Mouse (Mus musculus) WW6 (cell line): Measurements from ENCODE around the gene Glb1l.

Experiments
- DNase-seq: peaks from one replicate; pipeline ENCODE4 v3.0.0-alpha.2; 2013; ENCODE audit warnings: low read depth, low spot score

Gene Glb1l

DNA sequence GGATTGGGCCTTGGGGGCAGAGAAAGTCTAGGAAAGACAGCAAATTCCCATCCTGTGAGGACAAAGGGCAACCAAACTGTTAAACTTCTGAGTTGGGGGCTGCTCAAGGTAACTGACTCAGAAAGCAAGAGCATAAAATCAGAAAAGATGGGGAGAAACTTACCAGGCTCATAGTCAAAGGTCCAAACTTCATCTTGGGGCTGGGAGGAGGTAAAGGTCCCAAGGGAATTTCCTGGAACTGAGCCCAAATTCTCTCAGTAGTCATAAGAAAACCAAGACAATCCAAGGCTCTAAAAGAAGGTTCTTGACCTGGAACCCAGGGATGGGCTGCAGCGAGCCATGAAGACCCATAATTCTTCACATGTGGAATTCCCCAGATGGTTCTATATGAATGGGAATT lies 9.4 kb downstream of the Glb1l start:
- DNase-seq: no peak

- no peak for DNase-seq
Observed at GRCm38 (mm10) chr1:75192452-75192851, 18.2 kb downstream of the Glb1l start.

- peak; percentile 95 for DNase-seq
Observed at GRCm38 (mm10) chr1:75191622-75192402, 18.8 kb downstream of the Glb1l start, which contains the start of the genes Ankzf1 and Atg9a. Gene Ankzf1, plus strand, starts transcription at chr1:75192151. Gene Atg9a, minus strand, starts transcription at chr1:75192196.

GRCm38 (mm10) chr1:75191258-75191621 lies 19.4 kb downstream of the Glb1l start:
- DNase-seq: no peak

GRCm38 (mm10) chr1:75190577-75190976 lies 20.0 kb downstream of the Glb1l start:
- no peak for DNase-seq

DNA sequence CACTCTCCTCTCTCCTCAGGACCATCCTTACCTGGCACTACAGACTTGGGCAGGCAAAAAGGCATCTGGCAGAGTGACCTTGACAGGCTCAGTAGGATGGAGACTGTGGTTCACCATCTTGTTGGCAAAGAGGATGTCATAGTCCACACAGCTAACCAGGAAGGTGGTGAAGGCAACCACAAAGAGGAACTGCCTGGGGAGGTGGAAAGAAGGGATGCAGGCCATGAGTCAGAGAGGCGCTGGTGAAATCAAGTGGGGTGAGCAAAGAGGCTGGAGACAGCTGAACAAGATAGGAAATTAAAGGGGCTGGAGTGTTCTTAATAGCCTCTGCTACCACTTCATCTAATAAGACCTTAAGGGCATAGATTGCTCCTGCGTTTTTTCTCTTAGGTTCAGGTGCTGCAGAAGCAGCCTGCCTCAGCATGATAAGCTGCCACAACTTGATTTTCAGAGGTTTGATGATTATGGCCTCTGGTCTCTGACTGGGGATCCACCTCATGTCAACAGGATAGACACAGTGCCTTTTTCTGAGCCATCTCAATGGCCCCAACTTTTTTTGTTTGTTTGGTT lies 22.6 kb downstream of the Glb1l start:
- DNase-seq: no peak

DNA sequence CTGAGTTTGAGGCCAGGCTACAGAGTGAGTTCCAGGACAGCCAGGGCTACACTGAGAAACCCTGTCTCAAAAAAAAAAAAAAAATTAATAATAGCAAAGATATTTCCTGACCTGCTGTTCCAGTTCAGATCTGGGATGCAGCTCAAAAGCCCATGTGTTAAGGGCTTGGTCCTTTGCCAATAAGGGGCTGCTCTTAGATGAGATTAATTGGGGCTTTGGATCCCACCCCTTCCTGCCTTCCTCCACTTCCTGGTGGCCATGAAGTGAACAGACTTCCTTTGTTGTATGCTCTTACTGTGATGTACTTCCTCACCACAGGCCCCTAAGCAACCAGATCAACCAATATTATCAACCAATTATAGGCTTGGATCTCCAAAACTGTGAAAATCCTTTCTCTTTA lies 23.5 kb downstream of the Glb1l start:
- DNase-seq: no peak

DNA sequence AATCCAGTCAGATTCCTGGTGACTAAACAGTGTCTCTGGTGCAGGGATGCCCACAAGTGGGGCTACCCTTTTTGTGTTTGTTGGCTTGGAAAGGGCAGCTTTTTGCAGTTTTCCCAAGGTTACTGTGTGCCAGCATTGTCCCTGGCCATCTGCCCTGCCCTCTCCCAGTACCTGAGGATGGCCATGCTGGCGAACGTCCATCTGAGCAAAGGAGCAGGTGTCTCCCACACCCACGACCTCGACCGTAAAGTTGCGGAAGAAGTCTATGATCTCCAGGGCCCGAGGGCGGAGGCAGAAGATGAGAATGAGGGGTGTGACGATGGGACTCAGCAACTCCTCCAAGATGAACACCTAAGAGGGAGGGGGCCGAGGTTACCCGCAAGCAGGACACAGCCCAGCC lies 25.1 kb downstream of the Glb1l start:
- DNase-seq: no peak

GRCm38 (mm10) chr1:75182160-75182559 lies 28.5 kb downstream of the Glb1l start:
- no peak for DNase-seq

DNA sequence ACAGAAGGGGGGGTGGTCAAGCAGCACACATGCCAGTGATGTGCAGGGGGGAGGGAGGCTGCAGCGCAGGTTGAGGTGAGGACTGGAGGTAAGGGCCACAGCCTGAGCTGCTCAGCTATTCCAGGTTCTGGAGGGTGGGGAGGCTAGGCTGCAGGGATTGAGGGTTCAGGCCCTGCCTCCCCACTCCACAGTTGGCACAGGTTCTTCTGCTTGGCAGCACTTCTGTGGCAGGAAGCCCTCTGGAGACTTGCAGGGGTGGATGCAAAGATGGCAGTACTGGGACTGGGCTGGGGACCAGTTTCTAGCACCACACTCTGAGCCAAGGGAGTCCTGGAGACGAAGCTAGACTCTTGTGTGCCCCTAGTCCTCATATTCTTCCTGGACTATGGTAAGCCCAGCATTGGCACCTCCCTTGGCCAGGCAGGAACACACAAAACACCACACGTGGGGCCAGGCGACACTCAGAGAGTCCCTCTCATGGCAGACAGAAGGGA lies 29.2 kb downstream of the Glb1l start:
- DNase-seq: no peak

DNA sequence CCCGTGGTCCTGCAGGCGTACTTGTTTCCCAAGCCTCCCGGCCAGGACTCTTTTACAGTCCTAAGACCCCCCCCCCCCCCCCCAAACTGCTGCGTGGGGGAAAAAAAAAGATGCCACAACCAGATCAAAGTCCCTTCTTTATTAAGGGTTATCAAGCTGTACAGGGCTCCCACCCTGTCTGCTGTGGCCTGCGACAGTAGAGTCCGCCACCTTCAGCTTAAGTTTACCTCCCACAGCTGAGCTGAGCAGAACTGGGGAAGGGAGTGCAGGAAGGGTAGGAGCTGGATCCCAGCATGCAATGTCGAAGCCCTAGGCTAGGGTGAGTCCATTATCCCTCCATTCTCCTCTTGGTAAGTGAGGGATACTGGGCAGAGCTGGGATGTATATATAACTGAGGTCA lies 29.9 kb downstream of the Glb1l start:
- DNase-seq: no peak

DNA sequence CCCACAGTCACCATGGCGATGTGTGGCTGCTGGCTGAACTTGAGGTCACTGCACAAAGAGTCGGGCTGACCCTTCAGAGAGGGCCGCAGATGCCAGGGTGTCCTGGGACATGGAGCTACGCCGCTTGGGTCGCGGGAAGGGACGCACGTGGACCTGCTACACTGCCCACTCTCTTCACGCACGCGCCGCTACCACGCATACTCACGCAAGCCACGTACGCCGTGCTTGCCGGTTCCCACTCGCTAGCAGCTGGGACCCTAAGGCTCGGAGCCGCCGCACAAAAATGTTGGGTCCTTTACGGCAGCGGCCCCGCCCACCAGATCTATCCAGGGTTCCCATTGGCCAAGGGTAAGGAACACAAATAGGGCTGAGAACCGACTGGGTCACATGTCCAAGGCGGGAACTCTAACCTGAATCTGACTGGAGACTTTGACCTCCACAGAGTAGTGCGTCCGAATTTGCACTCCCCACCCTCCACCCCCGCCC lies 30.5 kb downstream of the Glb1l start, which contains the start of gene Abcb6:
TSS of gene Abcb6 (minus strand) at position 288 of the 486 bp plus-strand sequence.
- peak; percentile 72 for DNase-seq

- no peak for DNase-seq
Observed at GRCm38 (mm10) chr1:75179334-75180104, 31.1 kb downstream of the Glb1l start.

DNA sequence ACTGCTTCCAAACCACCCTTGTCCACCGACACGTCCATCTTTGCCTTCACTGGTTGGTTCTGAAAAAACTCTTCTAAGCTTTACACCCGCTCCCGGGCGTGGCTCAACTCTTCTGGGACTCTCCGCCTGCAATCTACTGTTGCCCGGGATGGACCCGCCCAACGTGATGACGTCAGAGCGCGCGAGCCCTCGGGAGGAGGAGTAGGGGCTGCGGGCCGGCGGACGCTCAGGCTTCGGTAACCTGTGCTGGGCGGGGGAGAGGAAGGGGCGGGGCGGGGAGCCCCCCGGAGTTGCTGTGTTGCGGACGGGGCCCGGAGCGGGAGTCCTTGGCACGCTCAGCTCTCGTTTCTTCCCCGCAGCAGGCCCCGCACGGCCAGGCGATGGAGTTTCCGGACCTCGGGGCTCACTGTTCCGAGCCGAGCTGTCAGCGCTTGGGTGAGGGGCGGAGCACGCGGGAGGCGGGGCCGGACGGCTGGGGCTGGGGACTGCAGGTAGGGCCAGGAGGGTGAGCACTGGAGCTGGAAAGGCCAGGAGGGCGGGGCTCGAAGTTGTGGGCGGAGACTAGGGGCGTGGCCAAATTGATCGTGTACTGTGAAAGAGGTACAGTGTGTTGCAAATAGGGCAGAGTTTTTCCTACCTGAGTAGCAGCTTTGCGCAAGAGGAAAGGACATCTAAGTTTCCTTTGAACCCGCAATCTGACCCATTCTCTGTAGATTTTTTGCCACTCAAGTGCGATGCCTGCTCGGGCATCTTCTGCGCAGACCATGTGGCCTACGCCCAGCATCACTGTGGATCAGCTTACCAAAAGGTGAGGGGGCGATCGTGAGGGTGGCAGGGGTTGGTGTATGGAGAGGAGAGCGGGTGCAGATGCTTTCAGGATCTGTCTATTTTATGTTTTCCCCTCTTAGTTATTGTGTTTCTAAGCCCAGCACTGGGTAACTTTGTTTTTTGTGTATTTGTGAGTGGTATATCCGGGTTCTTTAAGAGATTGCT lies 41.8 kb downstream of the Glb1l start, which contains the start of gene Zfand2b:
TSS of gene Zfand2b (plus strand) at position 175 of the 993 bp plus-strand sequence.
- DNase-seq: peak; percentile 90

DNA sequence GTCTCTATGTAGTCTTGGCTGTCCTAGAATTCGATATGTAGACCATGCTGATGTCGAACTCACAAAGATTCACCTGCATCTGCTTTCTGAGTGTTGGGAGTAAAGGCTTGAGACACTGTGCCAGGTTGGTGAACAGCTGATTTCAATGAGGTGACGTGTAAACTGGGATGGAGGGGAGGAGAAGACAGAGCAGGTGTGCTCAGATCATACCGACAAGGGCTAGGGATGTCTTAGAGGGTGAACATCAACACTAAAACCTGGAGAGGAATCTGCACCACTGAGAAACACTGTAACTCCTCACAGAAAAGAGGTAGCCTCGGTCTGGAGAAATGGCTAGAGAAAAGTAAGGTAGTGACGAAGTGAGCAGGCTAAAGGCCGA lies 42.5 kb downstream of the Glb1l start:
- no peak for DNase-seq

GRCm38 (mm10) chr1:75160256-75160617 lies 50.4 kb downstream of the Glb1l start:
- DNase-seq: no peak

DNA sequence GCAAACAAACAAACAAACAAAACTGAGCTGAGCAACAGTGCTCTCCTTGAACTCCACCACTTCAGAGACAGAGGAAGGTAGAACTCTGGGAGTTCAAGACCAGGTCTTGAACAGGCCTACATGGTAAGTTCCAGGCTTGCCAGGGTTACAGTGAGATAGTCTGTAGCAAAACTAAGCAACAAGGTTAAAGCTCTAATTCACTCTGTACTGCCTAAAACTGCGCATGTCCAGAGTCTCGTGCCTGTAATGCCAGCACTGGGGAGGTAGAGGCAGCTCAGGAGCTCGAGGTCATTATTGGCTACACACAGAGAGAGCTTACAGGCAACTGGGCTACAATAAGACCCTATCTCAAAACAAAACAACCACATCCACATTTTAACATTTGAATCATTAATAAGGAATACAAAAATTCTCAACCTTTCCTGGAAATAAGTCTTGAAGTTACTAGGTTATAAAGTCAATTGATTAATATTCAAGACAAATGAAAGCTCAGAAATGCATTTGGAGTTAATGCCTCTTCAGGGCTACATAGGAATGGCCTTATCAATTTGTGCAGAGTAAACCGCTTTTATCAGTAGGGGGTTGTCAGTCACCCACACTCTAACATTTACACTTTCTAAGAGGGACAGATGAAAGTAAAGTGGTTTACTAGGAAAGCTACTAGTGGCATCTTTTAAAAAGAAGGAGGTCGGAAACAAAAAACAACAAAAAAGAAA lies 50.9 kb downstream of the Glb1l start:
- DNase-seq: no peak

DNA sequence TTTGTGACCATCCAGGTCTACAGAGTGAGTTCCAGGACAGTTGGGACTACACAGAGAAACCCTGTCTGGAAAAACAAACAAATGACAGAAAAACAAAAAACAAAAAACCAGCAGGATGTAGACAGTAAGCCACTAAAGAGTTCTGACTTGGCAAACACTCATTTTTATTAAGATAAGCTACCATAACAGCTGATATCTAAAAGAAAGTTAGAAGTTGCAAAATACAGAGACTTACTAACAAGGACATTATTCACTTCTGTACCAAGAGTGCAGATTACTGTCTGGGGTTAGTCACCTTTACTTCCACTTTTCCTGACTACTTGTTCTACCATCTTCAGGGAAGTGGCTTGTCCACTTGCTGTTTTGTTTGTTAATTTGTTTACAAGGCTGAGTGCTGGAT lies 51.6 kb downstream of the Glb1l start:
- no peak for DNase-seq

DNA sequence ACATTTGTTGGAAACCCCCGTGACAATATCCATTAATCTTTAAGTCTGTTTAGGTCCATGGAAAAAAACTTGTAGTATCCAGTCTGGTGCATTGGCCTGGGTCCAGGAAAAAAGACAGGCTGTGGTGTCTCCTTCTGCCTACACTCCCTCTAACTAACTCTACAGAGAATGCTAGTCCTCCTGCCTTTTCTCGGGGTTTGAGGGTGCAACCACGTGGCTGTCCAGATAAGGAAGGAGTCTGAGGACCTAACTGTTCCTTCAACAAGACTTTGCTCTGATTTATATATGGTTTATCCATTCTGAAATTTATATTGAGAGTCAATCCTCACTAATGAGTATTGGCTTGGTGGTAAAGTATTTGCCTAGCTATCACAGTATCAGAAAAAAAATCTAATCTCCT lies 54.8 kb downstream of the Glb1l start:
- DNase-seq: no peak

GRCm38 (mm10) chr1:75148727-75149126 lies 61.9 kb downstream of the Glb1l start:
- no peak for DNase-seq
